Mouse (Mus musculus): ENCODE results near the gene Krtap17-1. TPM values are rescaled to one million over a fixed set of nuclear protein-coding genes. Genes with fewer than 3 reads are reported as not detected.

Krtap17-1 gene
- not detected for total RNA-seq (2023)

GRCm38 (mm10) chr11:99993620-99994383 lies at the start of gene Krtap17-1:
TSS of gene Krtap17-1 (minus strand) at chr11:99993994.

GRCm38 (mm10) chr11:100041454-100041853 lies 47.7 kb upstream of the Krtap17-1 start, which contains the start of gene Krt34:
TSS of gene Krt34 (minus strand) at chr11:100041554.

GRCm38 (mm10) chr11:100029768-100030167 lies 36.0 kb upstream of the Krtap17-1 start, which contains the start of gene Krt33b:
TSS of gene Krt33b (minus strand) at chr11:100029868.

GRCm38 (mm10) chr11:100016112-100016511 lies 22.3 kb upstream of the Krtap17-1 start, which contains the start of gene Krt33a:
TSS of gene Krt33a (minus strand) at chr11:100016212.

GRCm38 (mm10) chr11:99986180-99986647 lies 7.6 kb downstream of the Krtap17-1 start, which contains the start of gene Krtap16-1:
TSS of gene Krtap16-1 (minus strand) at chr11:99986597.

GRCm38 (mm10) chr11:99978953-99979352 lies 14.8 kb downstream of the Krtap17-1 start, which contains the start of gene Krtap29-1:
TSS of gene Krtap29-1 (minus strand) at chr11:99979053.

GRCm38 (mm10) chr11:99948175-99948574 lies 45.6 kb downstream of the Krtap17-1 start, which contains the start of gene Krtap9-5:
TSS of gene Krtap9-5 (plus strand) at chr11:99948475.

Other genes starting within 250 kb of the Krtap17-1 start
- gene Gm11595, start 221.1 kb downstream of the Krtap17-1 start, total RNA-seq (2023): not detected
- not detected for gene Krtap4-8, start 213.3 kb downstream of the Krtap17-1 start, total RNA-seq (2023)
- gene Krtap4-9, start 208.8 kb downstream of the Krtap17-1 start, total RNA-seq (2023): not detected
- not detected for gene Gm11596, start 200.5 kb downstream of the Krtap17-1 start, total RNA-seq (2023)
- gene Gm11569, start 195.1 kb downstream of the Krtap17-1 start, total RNA-seq (2023): not detected
- gene Gm11554, start 189.5 kb downstream of the Krtap17-1 start, total RNA-seq (2023): not detected
- not detected for gene Krtap4-13, start 184.1 kb downstream of the Krtap17-1 start, total RNA-seq (2023)
- not detected for gene Gm11564, start 178.3 kb downstream of the Krtap17-1 start, total RNA-seq (2023)
- gene 2300003K06Rik, start 155.9 kb downstream of the Krtap17-1 start, total RNA-seq (2023): not detected
- gene Krtap4-16, start 142.4 kb downstream of the Krtap17-1 start, total RNA-seq (2023): not detected
- gene Gm11568, start 136.1 kb downstream of the Krtap17-1 start, total RNA-seq (2023): not detected
- not detected for gene Gm11559, start 129.5 kb downstream of the Krtap17-1 start, total RNA-seq (2023)
- not detected for gene Krtap9-1, start 120.6 kb downstream of the Krtap17-1 start, total RNA-seq (2023)
- not detected for gene Gm11567, start 114.8 kb downstream of the Krtap17-1 start, total RNA-seq (2023)
- not detected for gene Krtap31-1, start 86.1 kb downstream of the Krtap17-1 start, total RNA-seq (2023)
- not detected for gene Gm11565, start 79.2 kb downstream of the Krtap17-1 start, total RNA-seq (2023)
- gene Krtap31-2, start 57.7 kb downstream of the Krtap17-1 start, total RNA-seq (2023): not detected
- not detected for gene Krtap9-5, start 45.5 kb downstream of the Krtap17-1 start, total RNA-seq (2023)
- not detected for gene Krtap29-1, start 14.9 kb downstream of the Krtap17-1 start, total RNA-seq (2023)
- not detected for gene Krtap16-1, start 7.4 kb downstream of the Krtap17-1 start, total RNA-seq (2023)
- not detected for gene Krt33a, start 22.2 kb upstream of the Krtap17-1 start, total RNA-seq (2023)
- not detected for gene Krt33b, start 35.9 kb upstream of the Krtap17-1 start, total RNA-seq (2023)
- not detected for gene Krt34, start 47.6 kb upstream of the Krtap17-1 start, total RNA-seq (2023)
- not detected for gene Krt31, start 56.6 kb upstream of the Krtap17-1 start, total RNA-seq (2023)
- gene Krt32, start 94.2 kb upstream of the Krtap17-1 start, total RNA-seq (2023): not detected
- gene Krt35, start 102.2 kb upstream of the Krtap17-1 start, total RNA-seq (2023): not detected
- not detected for gene Krt36, start 111.6 kb upstream of the Krtap17-1 start, total RNA-seq (2023)
- gene Krt13, start 127.6 kb upstream of the Krtap17-1 start, total RNA-seq (2023): not detected
- not detected for gene Krt15, start 141.9 kb upstream of the Krtap17-1 start, total RNA-seq (2023)
- 1 to 10 TPM in 1 of 2 experiments, under 1 TPM in 1; 0.55 to 1.7 TPM for gene Krt19, start 154.7 kb upstream of the Krtap17-1 start, total RNA-seq (2023)
- not detected for gene Krt9, start 199.3 kb upstream of the Krtap17-1 start, total RNA-seq (2023)
- not detected for gene Krt14, start 213.6 kb upstream of the Krtap17-1 start, total RNA-seq (2023)